Mouse (Mus musculus) thymus, postnatal 0 days (tissue): Measurements from ENCODE around the gene Gldc. TPM values are rescaled to one million over a fixed set of nuclear protein-coding genes. Genes with fewer than 3 reads are reported as not detected.

Source experiments
- DNase-seq: peaks from one replicate; pipeline ENCODE4 v3.0.0-alpha.2; 2015; ENCODE audit warnings: low spot score
- polyA plus RNA-seq: library from polyadenylated mRNA; unstranded; fragments of >200 nt; fragmentation: Nextera tagmentation; extraction: Ambion mirVana; gene quantifications from 2 replicates; pipeline ENCODE4 v1.2.1, GENCODE M21; 2015

Gldc gene
- polyA plus RNA-seq, 1 experiment from 2014 or later = 0.30 TPM

GRCm38 (mm10) chr19:30160021-30160420, 15.2 kb downstream of the Gldc start:
- DNase-seq = no peak

DNA sequence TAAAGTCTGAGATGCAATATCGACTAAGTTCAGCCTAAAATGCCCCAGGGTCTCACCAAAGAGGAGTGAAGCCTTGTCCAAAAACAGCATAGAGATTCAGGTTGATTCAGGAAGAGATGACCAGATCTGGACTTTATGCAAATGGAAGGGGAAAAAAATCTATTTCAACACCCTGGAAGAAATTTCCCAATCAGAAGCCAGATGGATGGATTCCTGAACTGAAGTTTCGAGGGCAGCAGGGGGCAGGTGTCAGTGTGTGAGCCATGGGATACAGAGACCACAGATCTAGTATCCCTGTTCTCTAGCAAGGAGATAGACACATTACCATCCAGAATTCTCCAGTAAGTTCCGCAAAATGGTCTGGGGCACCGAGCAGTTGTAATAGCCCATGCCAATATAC, 17.0 kb downstream of the Gldc start:
- DNase-seq = no peak

DNA sequence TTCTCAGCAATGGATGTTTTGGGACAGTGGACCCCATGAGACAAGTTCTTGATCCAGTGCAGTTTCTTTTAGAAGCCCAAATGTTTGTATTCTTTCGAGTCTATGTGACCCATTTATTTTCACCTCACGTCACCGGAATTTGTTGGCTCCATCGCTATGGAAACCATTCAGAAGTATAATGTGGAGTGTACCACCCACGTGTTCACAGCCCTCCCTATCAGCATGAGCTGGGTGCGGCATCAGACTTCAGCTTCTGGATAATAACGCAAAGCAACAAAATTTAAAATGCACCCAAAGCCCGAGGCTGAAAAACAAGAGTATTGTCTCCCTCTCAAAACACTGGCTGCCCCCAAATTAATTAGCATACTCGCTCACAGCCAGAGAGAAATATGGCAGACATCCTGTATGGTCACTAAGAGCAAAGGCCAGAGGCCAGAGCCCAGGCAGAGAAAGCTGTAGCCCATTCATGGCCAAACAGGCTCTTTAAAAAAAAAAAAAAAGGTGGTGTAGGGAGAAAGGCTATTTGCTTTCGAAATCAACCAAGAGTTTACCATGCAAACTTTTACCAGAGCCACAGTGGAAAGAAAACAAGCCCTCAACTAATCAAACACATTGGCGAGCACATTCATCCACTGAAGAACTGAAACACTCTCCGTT, 18.1 kb downstream of the Gldc start:
- DNase-seq = no peak

DNA sequence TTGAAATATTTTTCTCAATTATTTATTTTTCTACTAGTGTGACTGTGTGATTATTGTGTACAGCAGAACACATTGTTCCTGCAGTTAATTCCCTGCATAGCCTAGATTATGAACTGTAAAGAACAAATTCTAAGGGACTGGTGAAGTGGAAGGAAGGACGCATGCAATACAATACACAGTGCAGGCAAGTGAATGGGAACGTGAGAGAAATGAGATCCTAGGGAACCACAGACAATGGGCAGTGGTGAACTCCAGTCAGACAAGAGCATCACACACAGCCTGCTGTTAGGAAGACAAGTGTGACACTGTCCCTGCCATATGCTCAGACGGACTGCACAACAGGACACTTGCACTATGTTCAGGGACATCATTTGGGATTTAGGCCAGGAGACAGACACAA, 21.5 kb downstream of the Gldc start:
- DNase-seq = no peak

GRCm38 (mm10) chr19:30151290-30151689, 23.9 kb downstream of the Gldc start:
- DNase-seq = no peak

- DNase-seq = no peak
Measured at GRCm38 (mm10) chr19:30149238-30149805, 25.9 kb downstream of the Gldc start.

GRCm38 (mm10) chr19:30147306-30147705, 27.9 kb downstream of the Gldc start:
- DNase-seq = no peak

- no peak for DNase-seq
Measured at GRCm38 (mm10) chr19:30146761-30147160, 28.5 kb downstream of the Gldc start.

- DNase-seq = no peak
Measured at GRCm38 (mm10) chr19:30145106-30145505, 30.1 kb downstream of the Gldc start.

GRCm38 (mm10) chr19:30136308-30136707, 38.9 kb downstream of the Gldc start:
- no peak for DNase-seq

GRCm38 (mm10) chr19:30128177-30128576, 47.1 kb downstream of the Gldc start:
- DNase-seq = peak; percentile 55

DNA sequence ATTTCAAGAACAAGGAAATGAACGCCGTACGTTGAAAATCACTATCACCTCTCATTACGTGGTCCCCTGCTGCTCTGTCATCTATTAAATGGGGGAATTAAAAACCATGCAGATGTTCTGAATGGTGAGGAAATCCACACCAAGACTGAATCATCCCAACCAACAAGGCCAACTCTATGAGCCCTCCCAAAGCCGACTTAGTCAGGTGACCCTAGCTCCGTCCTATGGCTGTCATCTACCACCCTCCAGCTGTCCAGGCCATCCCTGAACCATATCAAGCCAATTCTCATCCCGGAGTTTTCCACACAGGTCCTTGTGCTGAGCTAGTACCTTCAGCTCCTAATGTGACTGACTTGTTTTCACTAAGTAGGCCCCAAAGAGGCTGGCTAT, 49.6 kb downstream of the Gldc start:
- DNase-seq = no peak

- no peak for DNase-seq
Measured at GRCm38 (mm10) chr19:30124999-30125669, 50.1 kb downstream of the Gldc start.

DNA sequence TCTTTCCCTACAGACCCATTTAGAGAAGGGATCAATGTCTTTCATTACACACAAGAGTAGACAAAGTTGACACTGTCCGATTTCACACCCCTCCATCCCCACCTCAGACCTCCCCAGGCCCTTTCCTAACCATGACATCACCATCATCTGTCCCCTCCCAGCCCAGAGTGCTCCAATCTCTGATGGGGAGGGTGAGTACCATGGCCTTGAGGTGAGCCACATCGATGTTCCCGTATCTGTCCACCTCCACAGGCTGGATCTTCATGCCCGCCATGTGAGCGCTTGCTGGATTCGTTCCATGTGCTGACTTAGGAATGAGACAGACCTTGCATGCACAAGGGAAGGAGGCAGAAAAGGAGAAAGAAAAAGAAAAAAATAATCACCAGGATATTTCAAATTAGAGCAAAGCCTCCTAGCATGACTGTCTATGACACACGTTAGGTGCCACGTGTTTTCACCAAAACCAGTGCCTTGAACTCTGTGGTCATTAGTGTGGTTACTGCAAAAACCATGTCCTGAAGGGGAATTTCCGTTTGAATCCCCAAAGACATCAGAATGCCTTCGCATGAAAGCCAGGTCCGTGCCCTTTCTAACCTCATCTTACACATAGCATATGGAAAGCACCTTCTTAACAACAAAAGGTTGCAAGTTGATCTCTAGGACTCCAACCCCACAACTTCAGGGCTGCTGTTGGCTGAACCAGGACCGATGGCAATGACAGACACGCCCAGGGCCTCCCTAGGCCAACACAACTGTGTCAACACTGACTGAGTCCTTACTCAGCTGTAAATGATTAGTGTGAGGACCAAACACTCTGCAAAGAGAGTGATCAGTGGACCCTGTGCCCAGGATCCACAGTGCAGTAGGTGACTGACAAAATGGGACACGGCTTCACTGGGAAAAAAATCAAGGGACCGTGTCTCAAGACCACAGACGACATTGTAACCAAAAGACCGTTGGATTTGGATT, 56.6 kb downstream of the Gldc start:
- DNase-seq = no peak

GRCm38 (mm10) chr19:30117775-30118174, 57.5 kb downstream of the Gldc start:
- no peak for DNase-seq

GRCm38 (mm10) chr19:30117241-30117640, 58.0 kb downstream of the Gldc start:
- no peak for DNase-seq

GRCm38 (mm10) chr19:30115606-30116005, 59.6 kb downstream of the Gldc start:
- no peak for DNase-seq

DNA sequence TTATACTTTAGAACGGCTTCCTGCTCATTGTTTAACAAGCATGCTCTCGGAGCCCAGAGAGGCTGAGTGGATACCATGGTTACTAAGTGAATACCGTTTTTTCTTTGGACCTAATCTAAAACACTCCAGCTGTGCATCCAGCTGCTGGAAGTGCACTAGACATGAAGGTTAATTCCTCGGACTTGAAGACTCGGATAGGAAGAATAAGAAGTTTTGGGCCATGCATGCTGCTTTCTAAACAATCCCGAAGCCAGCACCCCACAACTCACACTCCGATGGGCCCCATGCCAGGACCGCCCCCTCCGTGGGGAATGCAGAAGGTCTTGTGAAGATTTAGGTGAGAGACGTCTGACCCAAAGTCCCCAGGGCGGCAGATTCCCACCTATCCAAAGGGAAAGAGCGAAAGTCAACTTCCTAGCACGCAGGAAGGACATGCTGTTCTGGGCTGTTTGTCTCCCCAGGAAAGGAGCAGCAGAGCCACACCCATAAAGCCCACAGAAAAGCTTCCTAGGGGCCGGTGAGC, 60.2 kb downstream of the Gldc start:
- no peak for DNase-seq

DNA sequence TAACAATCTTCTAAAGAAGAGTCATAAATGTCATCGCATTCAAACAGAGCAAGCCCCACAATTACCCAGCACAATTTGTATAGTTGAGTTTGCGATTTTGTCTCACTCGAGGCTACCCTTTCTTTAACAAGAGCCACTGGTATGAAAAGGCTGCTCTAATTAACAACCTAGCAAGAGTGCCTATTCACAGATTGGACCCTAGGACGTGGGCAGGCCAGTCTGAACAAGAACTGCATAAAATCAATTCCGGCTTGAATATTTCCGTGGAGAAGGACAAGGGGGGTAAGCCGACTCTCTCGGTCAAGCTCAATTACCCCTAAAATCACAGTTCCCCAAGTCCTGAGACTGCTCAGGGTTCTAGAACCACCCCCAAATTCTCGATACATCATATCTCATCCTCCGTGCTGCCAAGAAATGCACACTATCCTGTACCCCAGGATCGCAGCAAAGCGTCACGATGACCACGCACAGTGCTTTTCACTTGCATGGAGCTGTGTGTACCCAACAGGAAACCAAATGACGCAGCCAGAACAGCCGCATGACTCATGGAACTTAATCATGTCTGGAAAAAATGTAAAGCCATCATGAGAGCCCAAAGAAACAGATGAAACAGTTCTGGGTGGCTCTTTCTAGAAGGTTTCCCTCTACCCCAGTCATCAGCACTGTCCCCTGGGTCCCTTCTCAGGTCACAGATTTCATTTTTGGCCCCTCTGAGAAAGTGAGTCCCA, 62.1 kb downstream of the Gldc start:
- no peak for DNase-seq

- DNase-seq = no peak
Measured at GRCm38 (mm10) chr19:30111421-30111820, 63.8 kb downstream of the Gldc start.

DNA sequence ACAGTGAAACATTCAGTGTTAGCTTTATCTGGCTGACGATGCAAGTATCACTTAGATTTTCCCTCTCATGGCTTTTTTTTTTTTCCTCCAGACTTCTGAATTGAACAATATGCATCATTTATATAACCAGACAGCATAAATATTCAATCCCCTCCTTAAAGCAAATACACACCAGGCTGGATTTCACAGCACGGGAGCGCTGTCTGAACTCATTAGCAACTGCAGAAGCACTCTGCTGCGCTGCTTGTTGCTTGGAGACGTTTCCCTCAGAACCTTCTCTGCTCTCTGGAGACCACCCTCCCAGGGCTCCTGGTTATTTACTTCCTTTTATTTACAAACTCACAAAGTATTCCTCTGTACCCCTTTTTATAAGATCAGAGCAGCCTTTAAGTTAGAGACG, 66.1 kb downstream of the Gldc start:
- DNase-seq = no peak
